Mouse (Mus musculus) testis, adult 2 months (tissue): ENCODE measurements at regions not wholly inside any gene's neighbourhood (a gene's known extent, or its start where the extent isn't known, plus 50 kb on each side); places are given as distances from the start of the nearest gene placed in this dataset.
A peak's percentile ranks its signal among the peaks of the same experiment; 100 is the strongest.

Experiments
- CTCF ChIP-seq: fragments of 200-500 bp; IDR thresholded peaks from 2 replicates; pipeline ENCODE4 v1.5.1; 2012; ENCODE audit warnings: low read depth, mild to moderate bottlenecking, inconsistent platforms, low read length, moderate library complexity; ENCODE audit not compliant: control insufficient read depth, insufficient read depth, insufficient replicate concordance
- POLR2A ChIP-seq: fragments of 200-500 bp; IDR thresholded peaks from 2 replicates; pipeline ENCODE4 v1.6.1; 2012; ENCODE audit warnings: low read depth, mild to moderate bottlenecking, inconsistent platforms, low read length, moderate library complexity; ENCODE audit not compliant: control insufficient read depth

GRCm38 (mm10) chr9:112811946-112812345 is 576.2 kb upstream of the Arpp21 start:
- TF ChIP-seq CTCF (peak; percentile 36; the same call in 1 of the 2 replicates), POLR2A (no peak)
